Mouse (Mus musculus): ENCODE data around the gene Dtd1. TPM values are rescaled to one million over a fixed set of nuclear protein-coding genes. Genes with fewer than 3 reads are reported as not detected.
"Not testable (repeated sequence)": the region's sequence is repeated elsewhere in the genome, so short reads cannot be mapped to it uniquely, and the experiment has no call there.

The Dtd1 gene
- polyA plus RNA-seq (2015; fragmentation: Nextera tagmentation; extraction: Ambion mirVana): 42.0 and 44.9 TPM in 2 replicates

DNA sequence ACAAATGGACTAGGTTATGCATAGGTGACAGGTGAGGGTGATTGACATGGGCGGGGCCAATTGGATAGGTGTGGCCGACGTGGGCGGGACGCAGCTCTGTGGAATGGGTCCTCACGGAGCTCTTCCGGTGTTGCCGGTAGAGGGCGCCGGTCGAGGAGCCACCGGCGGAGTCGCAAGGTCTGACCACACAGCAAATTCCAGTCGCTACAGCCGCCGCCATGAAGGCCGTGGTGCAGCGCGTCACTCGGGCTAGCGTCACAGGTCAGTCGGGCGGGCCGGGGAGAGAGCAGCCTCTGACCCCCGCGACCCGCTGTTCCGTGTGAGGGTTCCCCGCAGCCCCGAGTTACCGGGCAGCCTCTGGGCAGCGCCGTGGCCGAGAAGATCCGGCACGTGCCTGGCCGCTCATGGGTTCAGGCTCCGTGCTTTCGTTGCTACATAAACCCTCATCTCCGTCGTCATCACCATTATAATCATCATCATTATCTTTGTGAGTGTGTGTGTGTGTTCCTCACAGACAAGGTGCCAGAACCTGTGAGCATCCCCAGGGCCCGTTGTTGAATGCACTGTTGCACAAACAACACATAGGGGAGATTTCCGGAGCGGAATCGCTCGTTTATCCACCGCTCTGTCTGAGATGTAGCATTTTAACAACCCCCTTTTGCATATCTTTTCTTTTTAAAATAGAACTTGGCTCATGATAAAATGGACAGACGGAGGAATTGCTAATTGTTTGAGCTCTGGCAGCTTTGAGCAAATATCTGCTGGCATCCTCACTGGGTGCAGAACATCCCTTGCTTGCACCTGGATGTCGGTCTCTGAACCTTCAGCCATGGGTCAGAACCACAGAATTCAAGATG, at the start of gene Dtd1:
Gene Dtd1, plus strand, starts transcription at position 67 of the 857 bp plus-strand sequence.
- peak; percentile 80 for DNase-seq (ENCODE audit: low spot score)

DNA sequence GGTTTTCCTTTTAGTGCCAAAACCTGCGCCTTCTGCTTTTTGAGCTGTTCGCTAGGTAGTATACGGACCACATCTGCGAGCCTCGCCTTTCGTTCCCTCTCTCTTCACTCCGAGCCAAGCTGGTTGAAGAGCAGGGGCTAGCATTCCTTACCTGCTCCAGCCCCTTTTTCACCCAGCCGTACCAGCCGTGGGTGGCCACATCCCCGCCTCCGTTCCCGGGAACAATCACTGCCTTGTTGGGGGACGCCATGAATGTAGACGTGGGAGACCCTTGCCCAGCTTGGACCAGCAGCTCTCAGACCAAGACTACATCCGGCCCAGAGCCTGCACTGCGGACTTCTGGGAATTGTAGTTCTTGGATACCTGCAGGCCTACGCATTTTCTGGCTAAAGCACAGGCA, 49.2 kb upstream of the Dtd1 start, which contains the start of gene Rbbp9:
Gene Rbbp9, minus strand, starts transcription at position 341 of the 400 bp plus-strand sequence.
- DNase-seq (ENCODE audit: low spot score): peak; percentile 62

DNA sequence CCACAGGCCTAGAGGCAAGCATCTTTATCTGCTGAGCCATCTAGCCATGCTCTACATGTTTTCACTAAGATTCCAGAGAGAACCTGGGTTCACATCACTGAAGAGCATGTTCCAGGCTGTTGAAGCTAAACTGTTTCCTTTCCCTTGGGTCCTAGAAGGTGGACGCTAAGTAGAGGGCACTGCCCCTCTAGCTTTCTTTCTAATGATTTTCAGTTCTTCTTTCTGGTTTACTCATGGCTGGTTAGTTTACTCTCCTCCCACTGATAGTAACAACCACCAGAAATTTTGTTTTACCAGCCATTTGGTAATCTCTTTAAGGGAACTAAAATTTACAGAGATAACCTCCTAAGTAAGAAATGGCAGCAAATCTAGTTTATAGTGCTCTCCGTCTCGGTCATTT, 45.8 kb upstream of the Dtd1 start:
- DNase-seq (ENCODE audit: low spot score): no peak

DNA sequence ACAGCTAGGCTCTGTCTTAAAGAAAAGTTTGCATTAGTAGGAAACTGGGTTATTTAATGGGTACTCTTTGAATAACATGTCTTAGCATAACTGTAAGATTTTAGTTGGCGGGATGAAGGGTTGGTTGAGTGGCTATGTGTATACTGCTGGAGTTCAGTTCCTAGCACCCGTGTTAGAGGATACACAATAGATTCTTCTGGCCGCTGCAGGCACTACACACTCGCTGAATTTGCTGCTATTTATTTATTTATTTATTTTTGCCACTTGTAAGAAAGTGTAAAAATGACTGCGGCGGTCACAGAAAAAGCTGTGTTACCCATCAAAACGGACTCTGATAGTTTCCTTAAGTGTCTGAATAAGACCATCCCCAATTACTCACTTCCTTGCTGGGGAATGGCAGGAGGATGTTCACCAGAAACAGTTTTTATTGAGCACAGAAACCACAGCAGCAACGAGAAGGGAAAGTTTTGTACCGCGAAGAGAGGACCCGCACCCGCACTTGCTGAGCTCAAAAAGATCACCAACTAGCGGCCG, 44.3 kb upstream of the Dtd1 start:
- DNase-seq (ENCODE audit: low spot score): no peak

DNA sequence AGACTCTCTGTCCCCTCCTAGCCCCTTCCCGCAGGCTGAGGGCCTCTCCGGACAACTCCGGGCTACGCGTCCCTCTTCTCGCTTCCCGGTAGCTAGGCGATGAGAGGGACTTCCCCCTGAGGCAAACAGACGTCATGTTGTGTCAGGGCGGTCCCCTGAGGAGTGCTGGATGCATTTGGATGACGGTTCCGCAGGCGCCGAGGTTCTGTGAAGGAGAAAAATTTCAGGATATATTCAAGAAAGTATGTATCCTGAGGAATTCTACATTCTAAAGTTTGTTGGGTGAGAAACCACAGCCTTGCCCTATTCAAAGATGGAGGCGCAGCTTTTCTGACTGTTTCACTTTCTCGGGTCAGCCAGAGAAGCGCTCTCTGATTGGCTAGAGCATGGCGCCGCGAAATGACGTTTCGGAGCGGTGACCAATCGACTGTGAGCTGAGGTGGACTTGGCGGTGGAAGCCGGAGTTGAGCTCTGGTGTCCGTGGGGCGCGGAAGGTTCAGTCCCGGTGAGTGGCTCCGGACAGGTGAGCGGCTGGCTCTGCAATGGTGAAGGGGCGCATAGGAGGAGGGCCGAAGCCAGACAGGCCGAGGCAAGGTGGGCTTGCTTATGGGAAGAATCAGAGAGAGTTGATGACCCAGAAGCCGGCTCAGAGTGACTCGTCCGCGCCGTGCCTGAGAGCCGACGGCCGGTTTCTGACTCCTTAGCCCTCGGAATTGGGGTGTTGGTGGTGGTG, 43.7 kb upstream of the Dtd1 start, which contains the start of gene Sec23b:
Gene Sec23b, plus strand, starts transcription at position 410 of the 733 bp plus-strand sequence.
- peak; percentile 96 for DNase-seq (ENCODE audit: low spot score)

DNA sequence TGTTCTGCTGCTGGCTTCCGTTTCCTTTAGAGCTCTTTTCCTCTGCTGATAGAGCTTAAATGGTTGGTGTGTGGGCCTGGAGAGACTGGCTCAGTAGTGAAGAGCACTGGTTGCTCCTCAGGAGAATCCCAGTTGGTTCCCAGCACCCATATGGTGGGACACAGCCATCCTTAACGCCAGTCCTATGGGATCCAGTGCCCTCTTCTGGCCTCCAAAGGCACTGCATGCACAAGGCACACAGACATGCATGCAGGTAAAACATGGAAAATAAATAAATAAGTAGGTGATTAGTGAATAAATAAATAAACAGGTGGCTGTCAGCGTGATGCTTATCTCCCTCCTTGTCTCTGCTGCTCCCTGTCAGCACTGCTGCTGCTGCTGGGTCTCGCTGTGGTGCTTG, 11.0 kb upstream of the Dtd1 start:
- DNase-seq (ENCODE audit: low spot score): no peak

DNA sequence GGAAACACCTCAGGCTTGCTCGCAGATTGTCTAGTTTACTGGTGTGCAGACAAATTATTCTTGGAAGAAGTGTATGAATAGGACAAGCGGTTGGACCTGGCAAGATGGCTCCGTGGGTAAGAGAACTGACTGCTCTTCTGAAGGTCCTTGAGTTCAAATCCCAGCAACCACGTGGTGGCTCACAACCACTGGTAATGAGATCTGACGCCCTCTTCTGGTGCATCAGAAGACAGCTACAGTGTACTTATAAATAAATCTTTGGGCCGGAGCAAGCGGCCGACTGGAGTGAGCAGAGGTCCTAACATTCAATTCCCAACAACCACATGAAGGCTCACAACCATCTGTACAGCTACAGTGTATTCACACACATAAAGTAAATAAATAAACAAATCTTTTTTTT, 6.7 kb upstream of the Dtd1 start:
- DNase-seq (ENCODE audit: low spot score): not testable (repeated sequence)

DNA sequence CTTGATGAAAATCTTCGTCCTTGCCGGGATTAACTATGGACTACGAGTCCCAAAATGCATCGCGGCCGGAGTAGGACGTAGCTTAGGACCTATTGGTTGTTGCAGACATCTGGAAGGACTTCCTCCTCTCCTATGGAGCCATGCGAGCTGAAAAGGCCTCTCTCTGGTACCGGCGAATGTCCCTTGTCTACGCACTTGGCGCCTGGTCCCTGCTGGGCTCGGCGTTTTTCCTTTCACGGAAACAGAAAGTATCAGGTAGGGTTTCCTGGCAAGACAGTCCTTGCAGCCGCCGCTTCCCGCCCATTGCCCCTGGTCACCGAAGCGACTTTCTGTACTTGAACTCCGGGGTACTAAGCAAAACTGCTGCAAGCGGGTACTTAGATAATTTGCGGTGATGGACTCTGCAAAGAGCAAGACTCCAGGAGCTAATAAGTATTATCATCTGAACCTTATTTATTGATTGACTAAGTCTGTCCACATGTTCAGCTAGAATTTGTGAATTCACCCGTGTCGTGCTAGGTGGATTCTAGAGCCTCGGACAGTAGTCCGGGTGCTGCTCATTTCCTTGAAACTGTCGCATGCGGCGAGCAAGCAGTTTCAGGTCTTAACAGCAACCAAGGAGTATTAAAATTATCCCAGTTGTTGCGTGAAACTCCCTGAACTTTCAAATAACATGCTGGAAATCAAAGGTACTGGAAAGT, 5.6 kb upstream of the Dtd1 start, which contains the start of gene Smim26:
Gene Smim26, plus strand, starts transcription at position 104 of the 701 bp plus-strand sequence.
- peak; percentile 80 for DNase-seq (ENCODE audit: low spot score)

DNA sequence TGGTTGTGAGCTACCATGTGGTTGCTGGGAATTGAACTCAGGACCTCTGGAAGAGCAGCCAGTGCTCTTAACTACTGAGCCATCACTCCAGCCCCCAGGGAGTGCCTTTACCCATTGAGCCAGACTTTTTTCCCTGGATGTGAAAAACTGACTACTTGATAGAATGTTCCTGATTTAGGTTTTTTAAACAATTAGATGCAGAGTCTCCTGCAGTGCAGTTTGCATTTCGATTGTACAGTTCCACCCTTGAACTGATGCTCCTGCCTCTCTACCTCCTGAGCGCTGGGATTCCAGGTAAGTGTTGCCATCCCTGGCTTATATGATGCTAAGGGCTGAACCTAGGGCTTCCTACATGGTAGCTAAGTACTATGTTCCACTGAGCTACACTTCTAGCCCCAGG, 1.7 kb upstream of the Dtd1 start:
- DNase-seq (ENCODE audit: low spot score): no peak

DNA sequence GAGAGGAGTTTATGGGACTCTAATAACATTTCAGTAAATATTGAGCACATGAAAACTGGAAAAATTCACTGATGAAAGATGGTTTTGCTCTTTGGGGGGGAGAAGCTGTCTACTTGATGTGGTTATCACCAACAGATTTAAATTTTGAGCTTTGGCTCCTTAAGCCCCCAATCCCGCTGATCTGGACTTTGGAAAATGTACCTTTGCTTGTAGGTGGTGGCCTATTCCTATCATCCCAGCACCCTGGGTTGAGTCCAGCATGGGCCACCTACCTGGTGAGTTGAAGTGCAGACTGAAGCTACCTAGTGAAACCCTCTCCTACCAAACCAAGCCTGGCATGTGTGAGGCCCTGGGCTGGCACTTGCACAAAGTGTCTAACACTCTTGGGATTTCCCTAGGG, 1.9 kb downstream of the Dtd1 start:
- DNase-seq (ENCODE audit: low spot score): no peak

DNA sequence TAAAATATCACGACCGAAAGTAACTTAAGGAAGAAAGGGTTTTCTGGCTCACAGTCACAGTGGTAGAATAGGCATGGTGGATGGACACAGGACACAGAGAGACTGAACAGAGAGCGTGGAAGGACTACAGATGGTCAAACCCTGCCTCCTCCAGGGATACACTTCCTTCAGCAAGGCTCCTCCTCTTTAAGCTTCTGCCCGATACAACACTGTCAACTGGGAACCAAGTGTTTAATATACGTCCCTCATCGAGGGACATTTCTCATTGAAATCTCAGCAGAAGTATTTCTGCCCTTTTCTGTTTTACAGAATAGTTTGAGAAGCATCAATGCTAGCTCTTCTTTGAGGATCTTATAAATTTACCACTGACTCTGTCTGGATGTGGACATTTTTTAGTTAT, 14.3 kb downstream of the Dtd1 start:
- DNase-seq (ENCODE audit: low spot score): no peak

DNA sequence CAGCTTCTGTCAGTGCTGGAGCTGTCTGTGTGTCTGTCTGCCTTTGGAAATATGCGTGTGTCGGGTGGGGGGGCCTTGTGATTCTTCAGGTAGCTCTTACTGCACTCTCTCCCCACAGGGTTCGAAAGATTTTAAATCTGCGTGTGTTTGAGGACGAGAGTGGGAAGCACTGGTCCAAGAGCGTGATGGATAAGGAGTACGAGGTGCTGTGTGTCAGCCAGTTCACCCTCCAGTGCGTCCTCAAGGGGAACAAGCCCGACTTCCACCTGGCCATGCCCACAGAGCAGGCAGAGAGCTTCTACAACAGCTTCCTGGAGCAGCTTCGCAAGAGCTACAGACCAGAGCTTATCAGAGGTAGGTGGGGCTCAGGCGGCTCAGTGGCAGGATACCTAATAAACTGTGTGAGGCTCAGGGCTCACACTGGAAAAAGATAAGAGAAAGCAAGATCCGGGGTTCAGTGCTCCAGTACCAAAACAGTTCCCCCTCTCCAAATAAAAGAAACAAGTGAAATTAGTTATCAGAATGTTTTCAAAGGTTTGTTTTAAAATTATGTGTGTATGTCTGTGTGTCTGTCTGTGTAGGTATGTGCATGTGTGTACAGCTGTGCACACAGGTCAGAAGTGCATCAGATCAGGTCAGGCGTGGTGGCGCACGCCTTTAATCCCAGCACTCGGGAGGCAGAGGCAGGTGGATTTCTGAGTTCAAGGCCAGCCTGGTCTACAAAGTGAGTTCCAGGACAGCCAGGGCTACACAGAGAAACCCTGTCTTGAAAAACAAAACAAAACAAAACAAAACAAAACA, 17.6 kb downstream of the Dtd1 start:
- no peak for DNase-seq (ENCODE audit: low spot score)

DNA sequence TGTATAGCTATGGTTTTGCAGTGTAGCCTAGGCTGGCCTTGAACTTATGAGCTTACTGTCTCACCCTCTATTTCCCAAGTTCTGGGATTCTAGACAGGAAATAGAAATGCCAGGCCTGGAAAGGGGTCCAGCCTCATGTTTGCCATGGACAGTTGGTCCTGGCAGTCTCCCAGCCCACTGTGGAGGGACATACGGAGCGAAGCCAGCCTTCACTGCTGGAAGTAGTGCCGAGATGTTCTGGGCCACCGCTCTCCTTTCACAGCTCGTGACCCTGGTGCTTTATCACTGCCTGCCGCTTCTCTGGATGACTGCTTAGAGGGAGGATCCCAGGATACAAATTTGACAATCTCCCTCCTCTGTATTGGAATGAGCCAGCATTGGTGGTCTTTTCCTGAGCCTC, 21.8 kb downstream of the Dtd1 start:
- DNase-seq (ENCODE audit: low spot score): no peak

DNA sequence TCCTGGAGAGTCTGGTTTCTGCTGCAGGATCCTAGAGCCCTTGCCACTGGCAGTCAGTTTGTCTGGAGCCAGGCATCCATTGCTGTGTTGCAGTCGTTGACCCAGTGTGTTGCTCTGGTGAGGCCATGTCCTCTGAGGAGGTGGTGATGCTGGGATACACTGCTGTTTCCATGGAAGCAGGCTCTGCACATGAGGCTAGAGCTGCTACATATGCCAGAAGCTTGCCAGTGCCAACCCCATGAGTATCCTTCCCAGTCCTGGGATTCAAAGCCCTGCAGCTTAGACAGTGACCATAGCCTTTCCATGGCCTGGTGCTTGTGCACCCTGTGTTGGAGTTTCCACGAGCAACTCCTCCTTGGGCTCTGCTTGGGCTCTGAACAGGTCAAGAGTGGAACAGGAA, 33.9 kb downstream of the Dtd1 start:
- no peak for DNase-seq (ENCODE audit: low spot score)

DNA sequence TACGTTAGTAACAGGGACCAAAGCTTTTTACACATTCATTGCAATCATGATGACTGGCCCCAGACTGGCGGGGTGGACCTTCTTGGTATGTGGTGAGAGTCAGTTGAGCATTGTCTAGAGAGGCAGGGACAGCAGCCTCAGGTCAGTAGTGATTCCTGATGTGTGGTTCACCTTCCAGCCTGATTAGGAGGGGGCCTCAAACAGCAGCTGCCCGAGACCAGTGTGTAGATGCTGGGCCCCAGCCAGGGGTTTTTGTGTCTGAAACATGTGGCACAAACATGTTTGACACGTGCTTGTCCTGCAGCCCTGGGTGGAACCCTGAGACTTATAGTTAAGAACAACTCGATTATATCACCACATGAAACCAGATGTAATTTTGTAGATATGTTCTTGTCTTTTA, 34.5 kb downstream of the Dtd1 start:
- no peak for DNase-seq (ENCODE audit: low spot score)

DNA sequence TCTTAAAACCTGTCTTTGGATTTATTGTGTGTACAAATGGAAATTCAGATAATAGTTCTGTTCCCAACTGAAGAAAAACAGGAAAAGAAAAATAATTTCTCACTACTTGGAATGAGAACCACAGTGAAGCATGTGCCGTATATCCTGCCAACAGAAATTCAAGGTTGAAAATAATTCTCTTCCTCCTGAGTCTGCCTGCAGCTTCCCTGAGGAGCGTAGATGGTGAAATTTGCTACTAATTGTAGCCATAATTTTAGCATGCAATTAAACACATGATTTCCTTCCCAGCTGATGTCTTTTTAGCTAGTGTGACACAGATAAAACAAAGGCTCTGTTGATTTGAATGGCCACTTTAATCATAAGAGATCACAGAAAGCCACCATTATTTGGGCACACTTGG, 35.0 kb downstream of the Dtd1 start:
- DNase-seq (ENCODE audit: low spot score): no peak

DNA sequence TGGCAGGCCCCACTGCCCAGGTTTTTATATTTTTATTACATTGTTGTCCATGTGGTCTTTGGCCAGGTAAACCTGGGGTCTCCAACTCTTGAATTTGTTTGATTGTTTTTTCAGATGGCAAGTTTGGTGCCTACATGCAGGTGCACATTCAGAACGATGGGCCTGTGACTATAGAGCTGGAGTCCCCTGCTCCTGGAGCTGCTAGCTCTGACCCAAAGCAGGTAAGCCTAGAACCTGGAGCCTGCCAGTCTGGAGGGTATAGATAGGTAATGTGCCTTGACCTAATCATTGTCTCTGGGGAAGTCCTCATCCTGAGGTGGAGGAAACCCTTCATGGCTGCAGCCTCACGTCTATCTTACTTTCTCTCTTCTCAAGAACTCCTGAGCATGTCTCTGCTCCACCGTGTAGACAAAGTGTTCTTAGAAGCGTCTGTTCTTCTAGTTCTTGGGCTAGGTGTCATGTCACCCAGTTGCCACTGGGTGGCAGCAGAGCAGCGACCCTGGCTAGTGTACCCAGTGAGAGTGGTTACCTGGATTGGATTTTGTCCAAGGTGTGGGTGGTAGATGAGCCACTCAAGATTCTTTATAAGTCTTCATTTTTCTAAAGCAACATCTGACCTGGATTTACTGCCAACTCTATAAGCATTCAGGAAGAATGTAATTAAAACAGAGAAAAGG, 36.1 kb downstream of the Dtd1 start:
- peak; percentile 56 for DNase-seq (ENCODE audit: low spot score)

DNA sequence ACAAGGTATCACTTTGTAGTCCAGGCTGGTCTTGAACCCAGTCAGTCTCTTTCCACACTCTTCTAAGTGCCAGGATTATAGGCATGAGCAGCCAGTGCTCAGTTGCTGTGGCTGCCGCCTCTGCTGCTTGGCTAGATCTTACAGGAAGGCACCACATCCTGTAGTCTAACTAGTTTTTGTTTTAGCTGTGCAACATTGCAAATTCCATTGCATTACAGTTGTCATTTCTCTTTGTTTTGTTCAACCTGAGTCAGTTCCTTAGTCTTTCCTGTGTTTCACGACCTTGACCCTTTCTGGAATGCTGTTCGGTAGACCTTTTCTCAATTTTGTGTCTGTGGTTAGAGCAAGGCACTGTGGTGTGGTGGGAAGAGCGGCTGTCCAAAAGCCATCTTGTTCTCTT, 37.5 kb downstream of the Dtd1 start:
- no peak for DNase-seq (ENCODE audit: low spot score)

DNA sequence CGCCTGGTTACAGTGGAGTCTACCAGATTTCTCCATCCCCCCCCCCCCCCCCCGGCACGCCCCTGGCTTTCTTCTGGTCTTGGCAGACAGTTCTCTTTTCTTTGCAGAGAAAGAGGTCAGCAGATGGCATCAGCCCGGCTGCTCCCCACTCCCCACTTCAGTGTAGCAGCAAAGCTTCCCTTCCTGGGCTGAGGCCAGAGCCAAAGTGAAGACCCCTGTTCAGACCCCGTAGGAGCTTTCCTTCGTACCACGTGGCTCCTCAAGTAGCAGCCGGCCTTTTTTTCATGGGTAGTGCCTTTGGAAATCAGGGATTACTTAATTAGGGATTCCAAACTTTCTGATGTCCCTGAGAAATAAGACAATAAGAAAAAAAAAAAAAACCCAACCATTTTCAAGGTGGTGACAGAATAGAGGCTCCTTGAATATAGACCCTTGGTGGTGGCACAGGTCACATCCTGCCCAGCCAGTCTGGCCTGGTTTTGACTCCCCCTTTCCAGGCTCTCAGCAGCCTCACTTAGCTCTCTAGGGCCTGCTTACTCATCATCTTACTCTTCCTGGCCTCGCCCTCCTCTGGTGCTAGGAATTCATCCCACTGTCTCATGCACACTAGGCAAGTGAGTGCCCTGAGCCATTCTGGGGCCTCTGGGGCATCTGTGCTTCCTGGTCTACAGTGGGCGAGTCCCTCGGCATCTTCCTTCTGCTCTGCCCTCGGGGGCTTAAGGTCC, 38.1 kb downstream of the Dtd1 start:
- no peak for DNase-seq (ENCODE audit: low spot score)

Measured in thymus, postnatal 0 days (tissue).